Mouse (Mus musculus): ENCODE measurements around the gene Cdcp2.

Gene Cdcp2

DNA sequence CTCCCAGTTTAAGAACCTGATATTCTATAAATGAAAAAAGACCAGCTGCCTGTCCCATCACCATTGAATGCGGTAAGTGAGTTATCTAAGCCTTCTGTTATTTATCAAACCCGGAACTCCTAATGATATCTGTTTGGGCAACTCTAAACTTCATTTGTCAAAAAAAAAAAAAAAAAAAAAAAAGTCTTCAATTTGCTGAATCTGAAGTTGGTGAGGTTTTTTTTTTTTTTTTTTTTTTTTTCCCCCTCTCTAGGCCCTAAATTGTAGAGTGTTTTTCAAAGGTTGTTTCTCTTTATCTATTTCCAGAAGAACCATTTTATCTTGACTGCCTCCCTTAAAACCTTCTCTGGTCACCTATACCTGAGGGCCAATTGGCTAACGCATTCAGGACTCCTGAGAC is 38.2 kb downstream of the Cdcp2 start:
- no peak for DNase-seq (ENCODE audit: low spot score in 2 of 2)

DNA sequence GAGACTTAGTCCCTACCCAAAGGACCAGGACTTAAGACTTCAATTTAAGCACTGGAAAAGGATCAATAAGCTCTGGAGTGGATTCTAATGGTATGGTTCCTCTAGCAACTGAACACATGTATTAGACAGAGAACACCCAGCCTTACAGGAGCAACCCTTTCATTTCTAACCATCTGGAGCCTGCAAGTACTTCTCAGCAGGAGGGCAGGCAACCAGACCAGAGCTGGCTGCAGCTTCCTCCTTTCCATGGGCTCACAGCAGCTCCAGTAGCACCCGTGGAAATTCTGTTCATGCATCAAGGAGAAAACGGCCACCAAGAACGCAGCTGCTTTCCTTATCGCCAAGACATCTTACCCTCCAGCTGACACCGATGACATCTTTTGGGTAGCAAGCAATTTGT is 39.0 kb downstream of the Cdcp2 start:
- DNase-seq (ENCODE audit: low spot score in 2 of 2) = no peak

DNA sequence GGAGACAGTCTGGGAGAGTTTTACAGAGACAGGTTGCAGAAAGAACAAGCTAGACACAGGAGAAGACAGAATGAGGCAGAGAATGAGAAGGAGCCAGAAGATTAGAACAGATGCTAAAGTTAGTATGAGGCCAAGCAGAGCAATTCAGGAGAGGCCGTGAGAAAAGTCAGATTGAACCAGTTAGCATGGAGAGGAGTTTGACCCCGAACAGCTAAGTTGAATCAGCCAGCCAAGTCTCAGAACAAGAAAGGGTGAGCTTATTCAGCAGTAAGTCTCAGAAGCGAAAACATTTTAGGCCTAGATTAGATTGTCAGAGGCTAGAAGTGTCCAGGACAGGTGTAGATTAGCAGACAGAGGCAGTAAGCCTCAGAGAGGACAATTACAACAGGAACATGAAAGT is 39.8 kb downstream of the Cdcp2 start:
- DNase-seq (ENCODE audit: low spot score in 2 of 2) = no peak

DNA sequence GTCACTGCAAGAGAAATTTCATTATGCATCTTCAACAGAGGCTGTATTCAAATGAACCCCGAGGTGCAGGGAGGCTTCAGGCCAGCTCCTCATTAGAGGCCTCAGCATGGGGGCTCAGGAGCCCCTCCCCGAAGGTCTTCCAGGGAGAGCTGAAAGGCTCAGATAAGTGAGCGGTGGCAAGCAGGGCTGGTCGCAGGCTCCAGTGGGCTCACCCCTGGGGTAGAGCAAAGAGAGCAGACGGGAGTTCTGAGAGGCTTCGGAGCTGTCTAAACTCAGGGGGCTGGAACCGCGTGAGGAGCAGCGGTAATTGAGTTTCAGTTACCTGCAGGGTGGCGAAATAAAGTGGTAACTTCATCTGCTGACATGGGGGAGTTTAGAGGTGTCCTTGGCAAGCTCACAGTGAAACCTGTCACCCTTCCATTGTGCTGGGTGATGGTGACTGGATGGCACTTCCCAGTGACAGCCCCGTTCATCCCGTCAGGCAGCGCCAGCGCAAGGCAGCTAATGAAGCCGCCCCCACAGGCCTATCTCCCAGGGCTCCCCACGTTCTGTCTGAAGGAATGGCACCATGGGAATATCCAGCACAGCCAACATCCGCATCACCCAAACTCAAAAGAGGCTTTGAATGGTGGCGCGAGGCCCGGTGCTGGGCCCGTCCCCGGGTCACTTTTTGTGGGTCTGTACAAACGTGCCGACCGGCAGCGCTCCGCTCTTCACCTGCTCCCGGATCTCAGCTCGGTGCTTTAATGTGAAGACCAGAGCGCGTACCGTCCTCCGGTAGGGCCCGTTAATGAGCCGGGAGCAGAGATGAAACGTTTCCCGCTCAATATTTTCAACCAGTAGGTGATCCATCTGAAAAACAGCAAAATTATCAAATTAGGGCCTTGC is 42.5 kb downstream of the Cdcp2 start:
- no peak for DNase-seq (ENCODE audit: low spot score in 2 of 2)

DNA sequence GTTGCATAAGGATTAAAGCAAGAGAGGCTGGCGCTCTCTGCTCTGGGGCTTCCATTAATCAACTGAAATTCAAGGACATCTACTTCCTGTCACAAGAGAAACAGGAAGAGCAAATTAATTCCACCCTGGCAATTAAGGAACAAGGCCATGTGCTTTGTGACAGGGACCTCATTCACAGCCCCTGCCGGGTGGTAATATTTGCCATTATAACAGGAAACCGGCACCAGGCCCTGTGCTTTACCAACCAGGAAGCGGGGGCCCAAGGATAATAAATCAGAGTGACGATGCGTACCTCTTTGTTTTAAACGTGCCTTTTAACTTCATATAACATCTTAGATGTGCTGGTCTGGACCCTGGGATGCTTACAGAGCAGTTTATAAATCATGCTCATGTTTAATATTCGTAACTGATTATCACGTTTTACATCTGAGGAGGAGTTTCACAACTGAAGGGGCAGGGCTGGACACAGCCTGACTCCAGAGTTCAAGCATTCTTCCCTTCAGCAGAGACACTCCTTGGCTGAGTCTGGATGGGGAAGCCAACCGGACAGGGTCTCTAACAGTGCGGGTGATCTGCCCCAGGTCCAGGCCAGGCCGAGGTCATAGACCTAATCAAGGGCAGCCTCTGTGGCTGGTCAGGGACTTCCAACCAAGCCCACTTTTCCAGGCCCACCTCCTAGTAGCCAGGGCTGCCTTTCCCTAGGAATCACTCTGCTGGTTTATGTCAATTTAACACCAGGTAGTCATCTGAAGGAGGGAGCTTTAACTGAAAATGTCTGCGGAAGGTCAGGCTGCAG is 43.3 kb downstream of the Cdcp2 start:
- no peak for DNase-seq (ENCODE audit: low spot score in 2 of 2)

DNA sequence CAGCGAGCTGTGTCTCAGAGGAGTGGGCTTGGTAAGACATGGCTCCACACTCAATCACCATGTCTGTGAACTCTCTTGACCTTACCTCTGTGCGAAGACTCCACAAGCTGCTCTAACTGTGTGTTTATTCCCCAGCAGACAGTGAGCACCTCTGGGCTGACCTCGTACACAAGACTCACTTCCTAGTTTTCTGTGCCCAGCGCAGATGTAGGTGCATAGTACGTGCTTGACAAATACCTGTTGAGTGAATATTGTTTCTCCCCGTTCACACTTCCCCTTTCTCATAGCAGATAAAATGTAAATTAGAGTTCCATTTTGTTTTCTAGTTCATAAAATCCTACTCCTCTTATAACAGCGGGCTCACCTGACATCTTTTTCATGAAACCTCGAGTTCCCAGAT is 46.8 kb downstream of the Cdcp2 start:
- DNase-seq (ENCODE audit: low spot score in 2 of 2) = no peak

DNA sequence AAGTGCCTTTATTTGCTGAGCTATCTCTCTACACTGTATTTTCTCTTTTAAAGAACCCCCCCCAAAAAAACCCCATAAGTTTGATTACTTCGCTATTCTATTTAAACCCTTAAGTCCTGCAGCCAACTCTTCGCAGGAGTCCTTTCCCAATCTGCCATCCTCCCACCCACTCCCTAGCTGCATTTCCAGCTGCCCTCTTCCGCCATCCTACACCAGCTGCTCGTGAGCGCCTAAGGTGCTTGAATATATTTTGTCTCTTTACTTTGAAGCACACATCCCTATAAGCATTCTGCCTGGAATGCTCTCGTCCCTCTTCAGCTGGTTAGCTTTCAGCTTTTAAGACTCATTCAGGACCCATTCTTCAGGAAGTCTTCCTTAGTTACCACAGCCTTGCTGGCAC is 54.3 kb downstream of the Cdcp2 start:
- no peak for DNase-seq (ENCODE audit: low spot score in 2 of 2)

DNA sequence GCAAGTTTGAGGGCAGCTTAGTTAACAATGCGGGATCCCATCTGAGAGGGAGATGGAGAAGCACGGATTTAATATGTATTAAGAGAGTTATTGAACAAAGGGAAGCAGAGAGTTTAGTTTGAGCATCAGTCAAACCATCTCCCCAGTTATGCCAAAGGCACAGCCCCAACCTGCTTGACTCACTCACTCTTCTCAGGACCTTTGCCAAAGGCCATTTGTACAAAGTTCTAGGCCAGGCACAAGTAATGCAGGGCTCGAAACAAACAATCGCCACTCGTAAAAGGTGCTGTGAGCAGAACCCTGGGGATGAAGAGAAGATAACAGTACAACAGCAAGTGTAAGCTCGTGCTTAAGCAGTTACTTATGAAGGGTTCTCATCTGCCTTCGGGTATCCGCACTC is 55.9 kb downstream of the Cdcp2 start:
- no peak for DNase-seq (ENCODE audit: low spot score in 2 of 2)

DNA sequence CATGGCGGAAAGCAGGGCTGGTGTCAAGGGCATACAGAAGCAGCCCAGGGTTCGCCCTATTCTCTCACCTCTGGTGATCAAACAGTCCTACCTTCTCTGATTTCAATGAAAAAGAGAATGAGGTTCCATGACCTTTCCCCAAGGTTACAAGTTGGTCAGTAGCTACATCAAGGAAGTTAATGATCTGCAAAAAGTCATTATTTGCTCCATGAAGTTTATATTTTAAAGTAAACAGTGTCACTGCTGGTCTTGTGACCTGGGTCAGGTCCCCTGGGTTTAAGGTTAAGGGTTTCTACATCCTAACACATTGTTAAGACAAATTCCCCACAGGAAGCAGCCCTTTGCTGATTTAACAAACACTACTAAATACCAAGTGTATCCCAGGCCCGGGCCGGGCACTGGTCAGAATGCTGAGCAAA is 60.3 kb downstream of the Cdcp2 start:
- DNase-seq (ENCODE audit: low spot score in 2 of 2) = no peak

DNA sequence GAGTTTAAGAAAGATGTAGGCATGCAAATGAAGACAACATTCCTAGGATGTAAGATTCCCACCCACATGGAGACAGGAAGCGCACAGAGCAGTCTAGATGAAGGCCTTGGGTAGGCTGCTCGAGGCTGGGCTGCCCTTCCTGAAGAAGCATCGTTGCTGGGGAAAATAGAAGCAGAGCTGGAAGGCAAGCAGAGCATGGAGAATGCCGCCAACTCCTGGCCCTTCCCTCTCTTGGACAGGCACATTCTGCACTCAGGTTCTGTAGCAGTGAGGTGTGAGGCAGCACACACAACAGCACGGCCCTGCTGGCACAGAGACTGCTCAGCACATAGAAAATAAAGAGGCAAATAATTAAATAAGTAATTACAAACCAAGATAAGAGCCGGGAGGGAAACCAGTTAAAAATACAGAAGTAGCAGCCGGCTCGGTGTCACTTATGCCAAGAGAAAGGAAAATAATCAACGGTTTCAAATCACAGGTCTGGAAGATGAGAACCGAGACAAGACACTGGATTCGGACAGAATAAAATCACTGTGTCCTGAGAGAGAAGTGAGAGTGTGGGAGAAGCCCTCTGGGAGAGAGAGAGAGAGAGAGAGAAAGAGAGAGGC is 62.6 kb downstream of the Cdcp2 start:
- DNase-seq (ENCODE audit: low spot score in 2 of 2) = no peak

DNA sequence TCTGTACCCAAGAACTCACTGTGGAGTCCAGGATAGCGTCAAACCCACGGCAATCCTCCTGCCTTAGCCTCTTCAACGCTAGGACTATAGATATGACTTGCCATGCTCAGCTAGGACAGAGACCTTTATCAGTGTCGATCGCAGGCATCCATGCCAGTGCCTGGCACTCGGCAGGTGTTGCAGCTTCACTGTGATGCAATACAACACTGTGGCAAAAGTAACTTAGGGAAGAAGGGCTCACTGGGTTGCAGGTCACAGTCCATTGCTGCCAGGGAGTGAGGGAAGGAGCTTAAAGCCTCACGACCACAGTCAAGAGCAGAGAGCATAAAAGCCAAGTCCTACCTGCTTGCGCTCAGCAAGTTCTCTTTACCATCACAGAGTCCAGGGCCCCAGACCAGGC is 63.5 kb downstream of the Cdcp2 start:
- DNase-seq (ENCODE audit: low spot score in 2 of 2) = no peak
